Mouse (Mus musculus) lung, postnatal 0 days (tissue): ENCODE measurements around the gene Gak.

Experiments
- CTCF ChIP-seq: IDR thresholded peaks from 2 replicates; pipeline ENCODE4 v1.5.1; 2016; ENCODE audit warnings: antibody characterized with exemption, mild to moderate bottlenecking
- EP300 ChIP-seq: IDR thresholded peaks from 2 replicates; pipeline ENCODE4 v1.6.1; 2016; ENCODE audit warnings: antibody characterized with exemption, mild to moderate bottlenecking, control low read depth

DNA sequence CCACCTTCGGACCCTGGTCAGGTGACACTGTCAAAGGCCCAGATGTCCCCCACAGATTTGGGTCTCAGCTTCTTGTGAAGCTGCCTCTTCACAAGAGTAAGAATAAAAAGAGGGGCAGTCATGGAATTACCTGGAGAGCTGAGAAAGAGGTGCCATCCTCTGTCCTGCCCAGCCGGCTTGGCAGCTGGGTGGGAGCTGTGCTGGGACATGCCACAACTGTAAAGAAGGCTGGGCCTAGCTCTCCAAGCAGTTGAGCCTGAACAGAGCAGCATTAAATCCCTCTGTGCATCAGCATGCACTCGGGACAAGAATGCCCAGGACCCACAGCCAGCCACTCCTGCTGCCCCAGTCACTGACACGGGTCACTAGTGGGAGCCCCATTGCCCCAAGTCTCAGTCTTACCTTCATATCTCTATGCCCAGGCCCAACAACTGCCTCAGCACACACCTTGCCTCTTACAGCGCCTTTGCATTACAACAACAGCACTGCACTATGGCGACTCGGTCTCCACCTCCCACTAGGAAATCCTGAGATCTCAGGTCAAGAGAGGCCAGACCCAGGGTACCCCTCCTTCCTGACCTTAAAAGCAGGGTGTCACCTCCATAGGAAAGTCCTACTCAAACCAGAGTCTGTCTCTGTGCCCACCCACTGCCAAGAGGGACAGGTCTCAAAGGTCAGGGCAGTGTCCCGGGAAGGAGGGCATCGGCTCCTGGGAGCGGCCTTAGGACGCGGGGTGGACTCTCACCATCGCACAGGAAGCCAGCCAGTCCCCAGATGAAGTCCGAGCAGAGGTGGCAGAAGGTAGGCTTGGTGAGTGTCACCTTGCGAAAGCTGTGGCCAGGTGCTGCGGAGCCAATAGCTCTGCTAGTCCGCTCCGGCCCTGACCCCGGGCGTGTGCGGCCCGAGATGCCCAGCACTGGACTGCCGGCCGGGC is 30.4 kb upstream of the Gak start, which contains the start of gene Idua:
- no peak for TF ChIP-seq EP300
- no peak for TF ChIP-seq CTCF
